Mouse (Mus musculus): ENCODE data around the gene Mafb.

Mafb gene

GRCm38 (mm10) chr2:160363201-160363600, 3.7 kb downstream of the Mafb start:
- no peak for DNase-seq

GRCm38 (mm10) chr2:160361442-160362121, 5.3 kb downstream of the Mafb start:
- DNase-seq: no peak

GRCm38 (mm10) chr2:160360234-160360874, 6.5 kb downstream of the Mafb start:
- DNase-seq: no peak

GRCm38 (mm10) chr2:160358896-160359295, 8.0 kb downstream of the Mafb start:
- DNase-seq: no peak

GRCm38 (mm10) chr2:160357442-160357841, 9.4 kb downstream of the Mafb start:
- no peak for DNase-seq

- no peak for DNase-seq
Measured at GRCm38 (mm10) chr2:160356132-160356531, 10.7 kb downstream of the Mafb start.

GRCm38 (mm10) chr2:160354319-160354718, 12.5 kb downstream of the Mafb start:
- DNase-seq: no peak

GRCm38 (mm10) chr2:160353581-160353980, 13.3 kb downstream of the Mafb start:
- DNase-seq: no peak

GRCm38 (mm10) chr2:160351038-160351574, 15.8 kb downstream of the Mafb start:
- peak; percentile 81 for DNase-seq

GRCm38 (mm10) chr2:160349578-160349977, 17.3 kb downstream of the Mafb start:
- no peak for DNase-seq

- DNase-seq: no peak
Measured at GRCm38 (mm10) chr2:160348796-160349195, 18.1 kb downstream of the Mafb start.

- no peak for DNase-seq
Measured at GRCm38 (mm10) chr2:160348072-160348604, 18.7 kb downstream of the Mafb start.

GRCm38 (mm10) chr2:160345644-160346043, 21.2 kb downstream of the Mafb start:
- DNase-seq: no peak

GRCm38 (mm10) chr2:160340121-160340520, 26.7 kb downstream of the Mafb start:
- DNase-seq: no peak

- no peak for DNase-seq
Measured at GRCm38 (mm10) chr2:160339595-160339994, 27.3 kb downstream of the Mafb start.

GRCm38 (mm10) chr2:160336053-160336452, 30.8 kb downstream of the Mafb start:
- no peak for DNase-seq

- DNase-seq: no peak
Measured at GRCm38 (mm10) chr2:160335043-160335442, 31.8 kb downstream of the Mafb start.

GRCm38 (mm10) chr2:160334111-160334661, 32.7 kb downstream of the Mafb start, which contains the start of gene Gm826:
Gm826 (minus strand) TSS chr2:160334162.
- peak; percentile 67 for DNase-seq

- DNase-seq: no peak
Measured at GRCm38 (mm10) chr2:160332516-160333325, 34.1 kb downstream of the Mafb start.

GRCm38 (mm10) chr2:160328886-160329285, 38.0 kb downstream of the Mafb start:
- peak; percentile 46 for DNase-seq

GRCm38 (mm10) chr2:160327716-160328115, 39.1 kb downstream of the Mafb start:
- DNase-seq: no peak

GRCm38 (mm10) chr2:160327167-160327566, 39.7 kb downstream of the Mafb start:
- peak; percentile 78 for DNase-seq
